Comparison of ENCODE assay signal across 8 mouse cellular contexts in genomic region chr4:148444250-148444967, GRCm38 (mm10). TPM values are rescaled to one million over a fixed set of nuclear protein-coding genes. Genes with fewer than 3 reads are reported as not detected.
DNase-seq lines count a peak whose midpoint lies in the region; ATAC-seq and TF ChIP-seq lines count a peak whose summit lies in the region.

Gene Ubiad1 (minus strand): TSS chr4:148444771.

- peaks cover 9% of the 10 kb centered on the region for H3K4me1 ChIP-seq in cortical plate, adult 2 months (ENCODE audit: control insufficient read depth, insufficient read depth, low read length)

- peak within 1 kb of the TSS; percentile 71 for H3K27ac ChIP-seq in cortical plate, adult 2 months (ENCODE audit: insufficient read depth, low read length)

- no peak for TF ChIP-seq CTCF in cortical plate, adult 2 months (IDR thresholded peaks at IDR 0.05; ENCODE audit: extremely low read depth, insufficient read depth, low read length)

- peak; percentile 71 for ATAC-seq in megakaryocyte-erythroid progenitor cell, adult 5-6 weeks (replicated peaks; ENCODE audit: low FRiP score, low TSS enrichment, poor library complexity, severe bottlenecking)

- intact Hi-C loops in left cerebral cortex, postnatal 14 days (cut with DNase I), result no loop called here

- peak; percentile 74 for DNase-seq in adipocyte (ENCODE audit: low spot score)
- peak; percentile 89 for DNase-seq in gastrocnemius, postnatal 10 days
- peak; percentile 30 for DNase-seq in hindlimb bud, embryonic 11.5 days (ENCODE audit: extremely low spot score, low read depth, low spot score)
- DNase-seq in left cerebral cortex, postnatal 14 days (ENCODE audit: low spot score in 2 of 2), result peak; percentile 58 to 74
- DNase-seq in right cerebral cortex, postnatal 14 days, result peak; percentile 72
- DNase-seq in urinary bladder, postnatal 36 days (ENCODE audit: low spot score in 2 of 2), result peak; percentile 84

- TF ChIP-seq POLR2A in cortical plate, adult 2 months (IDR thresholded peaks at IDR 0.05; ENCODE audit: extremely low read depth, insufficient read depth, low read length), result peak; percentile 45; the same call in 1 of the 2 replicates

- H3K4me3 ChIP-seq in cortical plate, adult 2 months (ENCODE audit: insufficient read depth, low read length), result peak within 1 kb of the TSS; percentile 66

RNA-seq across cellular contexts. Expression of gene Ubiad1, which starts in this region (rescaled TPM):
- polyA plus RNA-seq in cortical plate, adult 2 months (2012; rRNA removed), result 9.4 and 9.6 TPM in 2 replicates
- 1 to 10 TPM; 7.5 to 9.2 TPM for total RNA-seq in gastrocnemius, postnatal 10 days (2021)
- total RNA-seq in left cerebral cortex, postnatal 14 days (2021), result 1 to 10 TPM; 8.8 to 9.5 TPM
- total RNA-seq in megakaryocyte-erythroid progenitor cell, adult 5-6 weeks (2014; fragmentation: Nextera tagmentation), result 14.9 and 21.7 TPM in 2 replicates
- 10.1 and 12.9 TPM in 2 replicates for total RNA-seq in megakaryocyte-erythroid progenitor cell, adult 5-6 weeks (2017)

Comparison
In these comparisons a context has a peak if more than half of its experiments do, and no peak if none do; other contexts are left out.
1. Peak in every context shown above with its lines: DNase-seq, ATAC-seq, H3K4me3 ChIP-seq and H3K27ac ChIP-seq.
2. DNase-seq: peak in every context shown above with its lines; median percentile 89 in gastrocnemius, postnatal 10 days; 84 in urinary bladder, postnatal 36 days; 74 in adipocyte; 72 in right cerebral cortex, postnatal 14 days; 66 in left cerebral cortex, postnatal 14 days; 30 in hindlimb bud, embryonic 11.5 days.